Mouse (Mus musculus): ENCODE results near the gene Brd3os. TPM values are rescaled to one million over a fixed set of nuclear protein-coding genes. Genes with fewer than 3 reads are reported as not detected.

Gene Brd3os
- polyA plus RNA-seq, 1 experiment from 2014 or later: 34.3 TPM

DNA sequence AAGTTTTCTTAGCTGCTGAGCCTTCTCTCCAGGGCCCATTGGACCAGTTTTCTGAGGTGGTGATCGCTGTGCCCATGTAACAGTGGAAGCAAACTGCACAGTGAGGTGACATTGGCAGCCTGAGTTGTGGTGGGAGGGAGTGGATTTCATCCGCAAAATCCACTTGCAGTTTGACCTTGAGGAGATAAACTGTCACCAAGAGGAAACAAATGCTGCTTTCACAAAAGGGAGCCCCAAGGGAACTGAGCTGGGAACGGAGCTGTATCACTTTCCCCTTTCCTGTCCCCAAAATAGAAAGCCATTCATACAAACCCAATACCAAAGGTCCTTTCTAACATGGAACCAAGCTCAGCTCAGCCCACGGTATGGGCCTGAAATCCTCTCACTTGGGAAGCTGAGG lies 37.7 kb downstream of the Brd3os start:
- no peaks in the 10 kb centered on the region for H3K4me1 ChIP-seq (ENCODE audit: control insufficient read depth, insufficient read depth, low read length)
- ATAC-seq: no peak
- H3K4me2 ChIP-seq (ENCODE audit: low read length): no peak overlapping the region
- H3K9ac ChIP-seq (ENCODE audit: low read length): no peak overlapping the region
- no peak for DNase-seq (ENCODE audit: low spot score)
- no peaks in the 10 kb centered on the region for H3K27me3 ChIP-seq (replicated peaks; ENCODE audit: control insufficient read depth, insufficient read depth, low read length)
- H3K36me3 ChIP-seq (ENCODE audit: control insufficient read depth, insufficient read depth, low read length): no peaks in the 10 kb centered on the region
- WGBS: 82% methylated on average over 4 of the region's 4 CpGs
- no peak overlapping the region for H3K4me3 ChIP-seq (ENCODE audit: low read depth, low read length)
- H3K9me3 ChIP-seq (replicated peaks; ENCODE audit: control insufficient read depth, low read length): no peaks in the 10 kb centered on the region
- H3K27ac ChIP-seq (ENCODE audit: low read depth, low read length): no peak overlapping the region

DNA sequence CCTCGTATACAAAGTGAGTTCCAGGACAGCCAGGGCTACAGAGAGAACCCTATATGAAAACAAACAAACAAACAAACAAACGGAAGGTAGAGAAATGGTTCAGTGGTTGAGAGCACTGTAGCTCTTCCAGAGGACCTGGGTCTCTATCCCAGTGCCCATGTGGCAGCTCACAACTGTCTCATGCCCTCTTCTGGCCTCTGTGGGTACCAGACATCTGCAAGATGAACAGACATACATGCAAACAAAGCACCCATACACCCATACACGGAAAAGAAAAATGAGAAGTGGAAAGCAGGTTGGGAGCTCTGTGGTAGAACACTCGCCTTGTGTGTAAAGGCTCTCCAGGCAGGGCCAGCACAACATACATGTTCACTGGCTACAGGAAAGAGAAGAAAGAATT lies 38.2 kb downstream of the Brd3os start:
- Histone ChIP-seq H3K36me3 (ENCODE audit: control insufficient read depth, insufficient read depth, low read length) (no peaks in the 10 kb centered on the region), H3K27ac (ENCODE audit: low read depth, low read length) (no peak overlapping the region), H3K4me2 (ENCODE audit: low read length) (no peak overlapping the region), H3K9me3 (replicated peaks; ENCODE audit: control insufficient read depth, low read length) (no peaks in the 10 kb centered on the region), H3K9ac (ENCODE audit: low read length) (no peak overlapping the region), H3K4me3 (ENCODE audit: low read depth, low read length) (no peak overlapping the region), H3K27me3 (replicated peaks; ENCODE audit: control insufficient read depth, insufficient read depth, low read length) (no peaks in the 10 kb centered on the region), H3K4me1 (ENCODE audit: control insufficient read depth, insufficient read depth, low read length) (no peaks in the 10 kb centered on the region)
- WGBS: 74% methylated on average over 4 of the region's 4 CpGs
- ATAC-seq (no peak), DNase-seq (ENCODE audit: low spot score) (no peak)

DNA sequence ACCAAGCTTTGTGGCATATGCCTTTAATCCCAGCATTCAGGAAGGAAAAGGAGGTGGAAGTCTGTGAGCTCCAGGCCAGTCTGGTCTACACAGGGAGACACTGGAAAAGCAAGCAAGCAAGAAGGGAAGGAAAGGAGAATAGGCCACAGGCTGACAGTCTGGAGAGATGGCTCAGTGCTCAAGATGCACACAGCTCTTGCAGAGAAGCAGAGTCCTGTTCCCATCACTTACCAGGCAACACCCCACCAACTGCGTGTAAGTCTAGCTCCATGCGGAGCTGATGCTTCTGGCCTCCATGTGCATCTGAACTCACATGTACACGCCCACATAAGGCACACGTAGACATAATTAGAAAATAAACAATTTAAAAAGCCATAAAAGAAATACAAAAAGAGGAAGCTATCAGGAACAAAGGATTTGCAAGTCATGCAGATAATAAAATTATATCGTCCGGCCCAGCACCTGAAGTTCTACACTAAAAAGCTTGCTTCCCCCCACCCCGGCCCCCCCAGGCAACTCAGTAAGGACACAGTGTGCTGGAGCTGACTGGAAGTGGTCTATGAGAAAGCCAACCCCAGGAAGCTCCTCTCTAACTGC lies 40.2 kb downstream of the Brd3os start:
- Histone ChIP-seq H3K27me3 (replicated peaks; ENCODE audit: control insufficient read depth, insufficient read depth, low read length) (no peaks in the 10 kb centered on the region), H3K4me2 (ENCODE audit: low read length) (no peak overlapping the region), H3K4me3 (ENCODE audit: low read depth, low read length) (no peak overlapping the region), H3K9ac (ENCODE audit: low read length) (no peak overlapping the region), H3K27ac (ENCODE audit: low read depth, low read length) (no peak overlapping the region), H3K36me3 (ENCODE audit: control insufficient read depth, insufficient read depth, low read length) (no peaks in the 10 kb centered on the region), H3K9me3 (replicated peaks; ENCODE audit: control insufficient read depth, low read length) (no peaks in the 10 kb centered on the region), H3K4me1 (ENCODE audit: control insufficient read depth, insufficient read depth, low read length) (no peaks in the 10 kb centered on the region)
- 82% methylated on average over 7 of the region's 7 CpGs for WGBS
- no peak for DNase-seq (ENCODE audit: low spot score)
- ATAC-seq: no peak

DNA sequence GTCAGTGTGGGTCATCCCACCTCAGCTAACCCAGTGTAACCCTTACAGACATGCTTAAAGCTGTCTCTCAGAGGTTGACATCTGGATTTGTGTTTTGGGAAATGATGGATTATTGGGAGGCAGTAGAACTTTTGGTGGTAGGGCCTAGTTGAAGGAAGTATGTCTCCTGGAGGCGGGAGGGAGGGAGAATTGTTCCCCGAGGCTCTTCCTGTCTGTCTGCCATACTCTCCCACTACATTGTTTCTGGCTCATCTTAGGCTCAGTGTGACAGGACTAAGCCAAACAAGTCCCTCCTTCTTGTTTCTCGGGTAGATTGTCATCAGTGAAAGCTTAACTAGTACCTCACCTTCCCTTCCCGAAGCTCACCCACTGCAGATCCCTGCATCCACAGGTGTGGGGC lies 44.6 kb downstream of the Brd3os start:
- Histone ChIP-seq H3K4me2 (ENCODE audit: low read length) (no peak overlapping the region), H3K9ac (ENCODE audit: low read length) (no peak overlapping the region), H3K4me1 (ENCODE audit: control insufficient read depth, insufficient read depth, low read length) (no peaks in the 10 kb centered on the region), H3K27me3 (replicated peaks; ENCODE audit: control insufficient read depth, insufficient read depth, low read length) (no peaks in the 10 kb centered on the region), H3K27ac (ENCODE audit: low read depth, low read length) (no peak overlapping the region), H3K36me3 (ENCODE audit: control insufficient read depth, insufficient read depth, low read length) (no peaks in the 10 kb centered on the region), H3K4me3 (ENCODE audit: low read depth, low read length) (no peak overlapping the region), H3K9me3 (replicated peaks; ENCODE audit: control insufficient read depth, low read length) (no peaks in the 10 kb centered on the region)
- WGBS: 76% methylated on average over 4 of the region's 4 CpGs
- no peak for ATAC-seq
- no peak for DNase-seq (ENCODE audit: low spot score)

- 84% methylated on average over 3 of the region's 4 CpGs for WGBS
- Histone ChIP-seq H3K27ac (ENCODE audit: low read depth, low read length) (no peak overlapping the region), H3K4me2 (ENCODE audit: low read length) (no peak overlapping the region), H3K27me3 (replicated peaks; ENCODE audit: control insufficient read depth, insufficient read depth, low read length) (no peaks in the 10 kb centered on the region), H3K36me3 (ENCODE audit: control insufficient read depth, insufficient read depth, low read length) (no peaks in the 10 kb centered on the region), H3K9me3 (replicated peaks; ENCODE audit: control insufficient read depth, low read length) (no peaks in the 10 kb centered on the region), H3K4me3 (ENCODE audit: low read depth, low read length) (no peak overlapping the region), H3K9ac (ENCODE audit: low read length) (no peak overlapping the region), H3K4me1 (ENCODE audit: control insufficient read depth, insufficient read depth, low read length) (no peaks in the 10 kb centered on the region)
- ATAC-seq (no peak), DNase-seq (ENCODE audit: low spot score) (no peak)
These were observed 45.4 kb downstream of the Brd3os start for GRCm38 (mm10) chr2:27487336-27488049.

GRCm38 (mm10) chr2:27488362-27488761 lies 46.2 kb downstream of the Brd3os start:
- no peak overlapping the region for H3K4me2 ChIP-seq (ENCODE audit: low read length)
- H3K9me3 ChIP-seq (replicated peaks; ENCODE audit: control insufficient read depth, low read length): no peaks in the 10 kb centered on the region
- no peak for DNase-seq (ENCODE audit: low spot score)
- no peaks in the 10 kb centered on the region for H3K36me3 ChIP-seq (ENCODE audit: control insufficient read depth, insufficient read depth, low read length)
- 93% methylated on average over 1 of the region's 1 CpGs for WGBS
- H3K27ac ChIP-seq (ENCODE audit: low read depth, low read length): no peak overlapping the region
- no peaks in the 10 kb centered on the region for H3K27me3 ChIP-seq (replicated peaks; ENCODE audit: control insufficient read depth, insufficient read depth, low read length)
- H3K4me1 ChIP-seq (ENCODE audit: control insufficient read depth, insufficient read depth, low read length): no peaks in the 10 kb centered on the region
- H3K4me3 ChIP-seq (ENCODE audit: low read depth, low read length): no peak overlapping the region
- ATAC-seq: no peak
- H3K9ac ChIP-seq (ENCODE audit: low read length): no peak overlapping the region

DNA sequence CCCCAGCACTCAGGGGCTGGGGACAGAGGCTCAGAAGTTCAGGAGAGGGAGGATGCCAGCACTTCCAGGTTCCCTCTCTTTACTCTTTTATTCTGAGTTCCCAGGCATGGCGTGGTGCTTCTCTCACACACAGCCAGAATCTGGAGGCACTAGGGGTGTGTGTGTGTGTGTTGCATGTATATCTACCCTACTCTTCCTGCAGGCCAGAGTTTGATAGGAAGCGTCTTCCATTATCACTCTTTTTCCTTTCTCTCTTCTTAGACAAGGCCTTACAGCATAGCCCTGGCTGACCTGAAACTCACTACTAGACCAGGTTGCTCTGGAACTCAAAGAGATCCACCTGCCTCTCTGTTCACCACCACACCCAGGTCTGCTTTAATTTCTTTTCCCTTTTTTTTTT lies 48.8 kb downstream of the Brd3os start:
- Histone ChIP-seq H3K4me2 (ENCODE audit: low read length) (no peak overlapping the region), H3K27ac (ENCODE audit: low read depth, low read length) (no peak overlapping the region), H3K27me3 (replicated peaks; ENCODE audit: control insufficient read depth, insufficient read depth, low read length) (no peaks in the 10 kb centered on the region), H3K9ac (ENCODE audit: low read length) (no peak overlapping the region), H3K9me3 (replicated peaks; ENCODE audit: control insufficient read depth, low read length) (no peaks in the 10 kb centered on the region), H3K4me1 (ENCODE audit: control insufficient read depth, insufficient read depth, low read length) (no peaks in the 10 kb centered on the region), H3K4me3 (ENCODE audit: low read depth, low read length) (no peak overlapping the region), H3K36me3 (ENCODE audit: control insufficient read depth, insufficient read depth, low read length) (no peaks in the 10 kb centered on the region)
- 78% methylated on average over 2 of the region's 2 CpGs for WGBS
- DNase-seq (ENCODE audit: low spot score) (no peak), ATAC-seq (no peak)

Small RNA genes lying within 50 kb of the gene (microRNA-seq; reads per million reads assigned to microRNA genes)
- gene Gm24049: not detected
- not detected for gene Mir7578

Other genes starting within 250 kb of the Brd3os start
- gene Sardh, start 194.0 kb upstream of the Brd3os start, polyA plus RNA-seq (2014; fragmentation: Nextera tagmentation; extraction: Ambion mirVana): 4.2 and 4.7 TPM in 2 replicates
- gene Vav2, start 15.3 kb upstream of the Brd3os start, polyA plus RNA-seq (2014; fragmentation: Nextera tagmentation; extraction: Ambion mirVana): 7.4 and 8.9 TPM in 2 replicates
- gene Brd3, start 65.3 kb downstream of the Brd3os start, polyA plus RNA-seq (2014; fragmentation: Nextera tagmentation; extraction: Ambion mirVana): 155 and 170 TPM in 2 replicates
- gene Wdr5, start 72.8 kb downstream of the Brd3os start, polyA plus RNA-seq (2014; fragmentation: Nextera tagmentation; extraction: Ambion mirVana): 49.5 and 52.5 TPM in 2 replicates
- gene Rxra, start 234.1 kb downstream of the Brd3os start, polyA plus RNA-seq (2014; fragmentation: Nextera tagmentation; extraction: Ambion mirVana): 2.0 and 2.6 TPM in 2 replicates